Mouse (Mus musculus) bone marrow, adult 2 months (tissue): ENCODE results near the gene Stim1.

Experiments used
- CTCF ChIP-seq: fragments of 200-500 bp; IDR thresholded peaks from 2 replicates; pipeline ENCODE4 v1.5.1; 2011; ENCODE audit warnings: low read length, control low read depth; ENCODE audit not compliant: control insufficient read depth, insufficient read depth
- POLR2A ChIP-seq: fragments of 200-500 bp; IDR thresholded peaks from 2 replicates; pipeline ENCODE4 v1.6.1; 2011; ENCODE audit warnings: low read depth, mild to moderate bottlenecking, control low read depth, low read length, borderline replicate concordance; ENCODE audit not compliant: control insufficient read depth

- TF ChIP-seq CTCF (no peak), POLR2A (no peak)
Measured at GRCm38 (mm10) chr7:102312840-102313534, 45.4 kb downstream of the Stim1 start.
